11 mouse cellular contexts compared by ENCODE assay signal in the genomic region with DNA sequence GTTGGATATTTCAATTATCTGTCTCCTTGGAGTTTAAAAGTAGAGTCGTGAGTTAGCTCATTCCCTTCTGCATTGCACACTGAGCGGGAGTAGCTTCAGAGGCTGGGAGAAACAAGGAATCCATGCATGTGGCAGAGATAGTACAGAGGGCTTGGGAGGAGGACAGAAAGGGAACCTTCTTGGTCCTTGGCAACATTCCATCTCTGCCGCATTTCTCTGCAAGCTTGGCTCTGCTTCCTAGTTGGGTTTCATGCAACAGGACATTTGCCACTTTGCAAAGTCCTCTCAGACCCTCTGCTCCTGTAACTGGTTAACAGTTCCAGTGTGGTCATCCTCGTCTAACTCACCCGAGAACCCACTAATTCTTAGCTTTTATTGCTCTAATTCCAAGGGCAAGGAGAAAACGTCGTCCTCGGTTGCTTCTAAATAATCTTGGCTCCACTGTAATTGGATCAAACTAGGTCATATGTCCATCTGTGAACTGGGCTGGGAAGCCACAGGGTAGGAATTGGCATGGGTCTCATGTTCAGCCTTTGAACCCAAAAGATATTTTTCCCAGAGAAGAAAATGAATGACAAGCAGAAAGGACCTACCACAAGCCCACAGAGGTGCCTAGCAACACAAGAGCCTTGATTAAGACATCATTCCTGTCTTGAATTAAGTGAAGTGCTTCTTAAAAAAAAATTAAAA.
"Had no signal": no experiment of that assay in that cellular context is flagged by ENCODE, and none has a peak within 500 bp of the region (broad histone marks: within the 10 kb centered on the region; RNA-seq: fewer than 3 reads in every experiment).

No protein-coding gene starts in this region.

- H3K4me3 ChIP-seq: limb, embryonic 15.5 days; liver, embryonic 12.5 days; lung, embryonic 15.5 days; midbrain, embryonic 12.5 days had no signal

- ATAC-seq: liver, embryonic 12.5 days; midbrain, embryonic 16.5 days had no signal

- H3K9ac ChIP-seq: limb, embryonic 15.5 days; liver, embryonic 12.5 days; lung, embryonic 15.5 days; midbrain, embryonic 12.5 days had no signal

- H3K9me3 ChIP-seq: limb, embryonic 15.5 days; liver, embryonic 12.5 days; lung, embryonic 15.5 days; midbrain, embryonic 12.5 days had no signal

- DNase-seq: kidney, postnatal 25 days; layer of hippocampus, adult 9-11 months; layer of hippocampus, postnatal 36 days; right cerebral cortex, adult 18-20 months; right cerebral cortex, postnatal 25 days; thymus, postnatal 4 days had no signal

- H3K36me3 ChIP-seq: limb, embryonic 15.5 days; liver, embryonic 12.5 days; lung, embryonic 15.5 days; midbrain, embryonic 12.5 days had no signal

- H3K27me3 ChIP-seq: limb, embryonic 15.5 days; liver, embryonic 12.5 days; lung, embryonic 15.5 days; midbrain, embryonic 12.5 days had no signal

- H3K4me1 ChIP-seq: limb, embryonic 15.5 days; liver, embryonic 12.5 days; lung, embryonic 15.5 days; midbrain, embryonic 12.5 days had no signal

- H3K4me2 ChIP-seq: limb, embryonic 15.5 days; liver, embryonic 12.5 days; lung, embryonic 15.5 days; midbrain, embryonic 12.5 days had no signal

- H3K27ac ChIP-seq: limb, embryonic 15.5 days; liver, embryonic 12.5 days; lung, embryonic 15.5 days; midbrain, embryonic 12.5 days had no signal
